Mouse (Mus musculus) midbrain, embryonic 10.5 days (tissue): Measurements from ENCODE around the gene Txnip. TPM values are rescaled to one million over a fixed set of nuclear protein-coding genes. Genes with fewer than 3 reads are reported as not detected.

Source experiments
- DNase-seq: peaks from one replicate; pipeline ENCODE4 v3.0.0-alpha.2; 2017; ENCODE audit warnings: low spot score
- H3K27ac ChIP-seq: fragments of 300-500 bp; sonication (generic); replicated peaks from 2 replicates; pipeline ENCODE4 v1.5.1; 2016; ENCODE audit warnings: mild to moderate bottlenecking
- H3K27me3 ChIP-seq: fragments of 300-500 bp; sonication (generic); 2 replicates; pipeline ENCODE4 v1.6.1; 2016; ENCODE audit warnings: low read depth, mild to moderate bottlenecking; ENCODE audit not compliant: poor library complexity, severe bottlenecking
- H3K36me3 ChIP-seq: fragments of 300-500 bp; sonication (generic); 2 replicates; pipeline ENCODE4 v1.6.1; 2016; ENCODE audit warnings: mild to moderate bottlenecking, moderate library complexity
- H3K4me1 ChIP-seq: fragments of 300-500 bp; sonication (generic); 2 replicates; pipeline ENCODE4 v1.6.1; 2016
- H3K4me3 ChIP-seq: fragments of 300-500 bp; sonication (generic); 2 replicates; pipeline ENCODE4 v1.5.1; 2016; ENCODE audit warnings: mild to moderate bottlenecking, moderate library complexity
- H3K9me3 ChIP-seq: fragments of 300-500 bp; sonication (generic); replicated peaks from 2 replicates; pipeline ENCODE4 v1.6.1; 2016; ENCODE audit warnings: mild to moderate bottlenecking
- WGBS: fragments of 180-500 bp; shearing (Covaris S2); methylation state at CpG from one replicate; pipeline ENCODE4 v1.1.7; 2016; 5-methylcytosine and 5-hydroxymethylcytosine counted together
- polyA plus RNA-seq: library from polyadenylated mRNA; unstranded; fragments of >200 nt; fragmentation: Nextera tagmentation; extraction: Ambion mirVana; gene quantifications from 2 replicates; pipeline ENCODE4 v1.2.1, GENCODE M21; 2016

The Txnip gene
- polyA plus RNA-seq, 1 experiment from 2014 or later, result 31.5 TPM

GRCm38 (mm10) chr3:96593374-96593773 lies 35.6 kb downstream of the Txnip start:
- Histone ChIP-seq H3K9me3 (no peaks in the 10 kb centered on the region), H3K4me3 (peak overlapping the region; percentile 70), H3K36me3 (no peaks in the 10 kb centered on the region), H3K27ac (peak overlapping the region; percentile 86), H3K4me1 (peaks cover 47% of the 10 kb centered on the region), H3K27me3 (peaks cover 32% of the 10 kb centered on the region)
- 2% methylated on average over 10 of the region's 10 CpGs for WGBS
- no peak for DNase-seq

- DNase-seq, result peak; percentile 95
- Histone ChIP-seq H3K36me3 (no peaks in the 10 kb centered on the region), H3K27ac (peak within 1 kb of the TSS; percentile 86), H3K27me3 (peaks cover 38% of the 10 kb centered on the region), H3K9me3 (no peaks in the 10 kb centered on the region), H3K4me1 (peaks cover 53% of the 10 kb centered on the region), H3K4me3 (peak within 1 kb of the TSS; percentile 70)
- WGBS, result under 1% methylated on average over 38 of the region's 38 CpGs
These were observed 36.2 kb downstream of the Txnip start, which contains the start of gene Polr3gl for GRCm38 (mm10) chr3:96593790-96594560. Polr3gl (minus strand) TSS chr3:96594181.

GRCm38 (mm10) chr3:96594851-96595250 lies 37.1 kb downstream of the Txnip start:
- no peaks in the 10 kb centered on the region for H3K36me3 ChIP-seq
- no peak overlapping the region for H3K4me3 ChIP-seq
- no peaks in the 10 kb centered on the region for H3K9me3 ChIP-seq
- DNase-seq, result no peak
- no peak overlapping the region for H3K27ac ChIP-seq
- H3K27me3 ChIP-seq, result peaks cover 46% of the 10 kb centered on the region
- peaks cover 59% of the 10 kb centered on the region for H3K4me1 ChIP-seq
- 77% methylated on average over 5 of the region's 5 CpGs for WGBS

GRCm38 (mm10) chr3:96595661-96596060 lies 37.9 kb downstream of the Txnip start:
- H3K27ac ChIP-seq, result no peak overlapping the region
- WGBS, result 32% methylated on average over 6 of the region's 6 CpGs
- peak overlapping the region; percentile 66 for H3K4me3 ChIP-seq
- no peak for DNase-seq
- H3K9me3 ChIP-seq, result no peaks in the 10 kb centered on the region
- no peaks in the 10 kb centered on the region for H3K36me3 ChIP-seq
- peaks cover 51% of the 10 kb centered on the region for H3K27me3 ChIP-seq
- peaks cover 67% of the 10 kb centered on the region for H3K4me1 ChIP-seq

- Histone ChIP-seq H3K9me3 (no peaks in the 10 kb centered on the region), H3K27ac (peak within 1 kb of the TSS; percentile 89), H3K4me3 (peak within 1 kb of the TSS; percentile 66), H3K36me3 (no peaks in the 10 kb centered on the region), H3K27me3 (peaks cover 51% of the 10 kb centered on the region), H3K4me1 (peaks cover 72% of the 10 kb centered on the region)
- WGBS, result under 1% methylated on average over 23 of the region's 23 CpGs
- peak; percentile 30 for DNase-seq
These were observed 38.5 kb downstream of the Txnip start, which contains the start of gene Ankrd34a for GRCm38 (mm10) chr3:96596228-96596707. Ankrd34a (plus strand) TSS chr3:96596636.

GRCm38 (mm10) chr3:96596855-96597254 lies 39.1 kb downstream of the Txnip start:
- Histone ChIP-seq H3K36me3 (no peaks in the 10 kb centered on the region), H3K27me3 (peaks cover 51% of the 10 kb centered on the region), H3K27ac (peak overlapping the region; percentile 89), H3K9me3 (no peaks in the 10 kb centered on the region), H3K4me3 (peak overlapping the region; percentile 66), H3K4me1 (peaks cover 78% of the 10 kb centered on the region)
- DNase-seq, result no peak
- WGBS, result 2% methylated on average over 11 of the region's 12 CpGs

DNA sequence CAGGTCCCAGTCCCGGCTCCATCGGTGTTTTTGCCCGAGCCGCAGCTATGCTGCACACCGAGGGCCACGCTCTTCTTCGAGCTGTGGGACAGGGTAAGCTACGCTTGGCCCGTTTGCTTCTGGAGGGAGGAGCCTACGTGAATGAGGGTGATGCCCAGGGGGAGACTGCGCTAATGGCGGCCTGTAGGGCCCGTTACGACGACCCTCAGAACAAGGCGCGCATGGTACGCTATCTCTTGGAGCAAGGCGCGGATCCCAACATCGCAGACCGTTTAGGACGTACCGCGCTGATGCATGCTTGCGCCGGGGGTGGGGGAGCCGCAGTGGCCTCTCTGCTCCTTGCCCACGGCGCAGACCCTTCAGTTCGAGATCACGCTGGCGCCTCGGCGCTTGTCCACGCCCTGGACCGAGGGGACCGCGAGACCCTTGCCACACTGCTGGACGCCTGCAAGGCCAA lies 39.7 kb downstream of the Txnip start:
- peak; percentile 69 for DNase-seq
- Histone ChIP-seq H3K27me3 (peaks cover 51% of the 10 kb centered on the region), H3K9me3 (no peaks in the 10 kb centered on the region), H3K4me3 (peak overlapping the region; percentile 66), H3K4me1 (peaks cover 84% of the 10 kb centered on the region), H3K27ac (peak overlapping the region; percentile 89), H3K36me3 (no peaks in the 10 kb centered on the region)
- under 1% methylated on average over 40 of the region's 40 CpGs for WGBS

- peak overlapping the region; percentile 66 for H3K4me3 ChIP-seq
- peaks cover 84% of the 10 kb centered on the region for H3K4me1 ChIP-seq
- under 1% methylated on average over 54 of the region's 54 CpGs for WGBS
- no peaks in the 10 kb centered on the region for H3K9me3 ChIP-seq
- DNase-seq, result peak; percentile 85
- H3K36me3 ChIP-seq, result 0 out of 2 replicates have a peak, but pooled peaks cover 2% of the 10 kb centered on the region
- H3K27ac ChIP-seq, result peak overlapping the region; percentile 89
- H3K27me3 ChIP-seq, result peaks cover 51% of the 10 kb centered on the region
These were observed 40.7 kb downstream of the Txnip start for GRCm38 (mm10) chr3:96598156-96599068.

DNA sequence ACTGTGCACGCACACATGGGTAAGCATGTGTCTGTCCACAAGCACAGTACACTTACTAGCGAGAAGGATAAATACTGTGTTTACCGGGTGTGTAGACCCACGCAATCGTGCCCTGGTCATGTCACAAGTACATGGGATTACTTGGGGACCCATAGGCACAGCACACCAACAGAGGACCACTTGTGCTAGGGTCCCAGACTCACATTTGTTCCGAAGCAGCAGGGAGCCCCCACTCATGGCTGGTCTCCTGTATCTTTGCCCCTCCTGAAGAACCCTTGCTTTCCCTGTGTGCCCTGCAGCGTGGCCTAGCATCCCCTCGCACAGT lies 41.3 kb downstream of the Txnip start:
- Histone ChIP-seq H3K27ac (peak overlapping the region; percentile 89), H3K27me3 (peaks cover 51% of the 10 kb centered on the region), H3K4me3 (peak overlapping the region; percentile 66), H3K4me1 (peaks cover 85% of the 10 kb centered on the region), H3K9me3 (no peaks in the 10 kb centered on the region), H3K36me3 (peaks cover 8% of the 10 kb centered on the region)
- no peak for DNase-seq
- WGBS, result 46% methylated on average over 8 of the region's 8 CpGs

GRCm38 (mm10) chr3:96599411-96599810 lies 41.7 kb downstream of the Txnip start:
- peak overlapping the region; percentile 66 for H3K4me3 ChIP-seq
- H3K27me3 ChIP-seq, result peaks cover 51% of the 10 kb centered on the region
- 59% methylated on average over 3 of the region's 3 CpGs for WGBS
- DNase-seq, result no peak
- H3K36me3 ChIP-seq, result peaks cover 12% of the 10 kb centered on the region
- H3K27ac ChIP-seq, result no peak overlapping the region
- peaks cover 85% of the 10 kb centered on the region for H3K4me1 ChIP-seq
- H3K9me3 ChIP-seq, result no peaks in the 10 kb centered on the region

- H3K9me3 ChIP-seq, result no peaks in the 10 kb centered on the region
- WGBS, result 1% methylated on average over 27 of the region's 27 CpGs
- H3K36me3 ChIP-seq, result peaks cover 20% of the 10 kb centered on the region
- H3K27me3 ChIP-seq, result peaks cover 39% of the 10 kb centered on the region
- H3K4me3 ChIP-seq, result peak within 1 kb of the TSS; percentile 89
- H3K4me1 ChIP-seq, result peaks cover 90% of the 10 kb centered on the region
- H3K27ac ChIP-seq, result peak within 1 kb of the TSS; percentile 97
- peak; percentile 96 for DNase-seq
These were observed 43.0 kb downstream of the Txnip start, which contains the start of gene Lix1l for GRCm38 (mm10) chr3:96600639-96601250. Lix1l (plus strand) TSS chr3:96601149.

DNA sequence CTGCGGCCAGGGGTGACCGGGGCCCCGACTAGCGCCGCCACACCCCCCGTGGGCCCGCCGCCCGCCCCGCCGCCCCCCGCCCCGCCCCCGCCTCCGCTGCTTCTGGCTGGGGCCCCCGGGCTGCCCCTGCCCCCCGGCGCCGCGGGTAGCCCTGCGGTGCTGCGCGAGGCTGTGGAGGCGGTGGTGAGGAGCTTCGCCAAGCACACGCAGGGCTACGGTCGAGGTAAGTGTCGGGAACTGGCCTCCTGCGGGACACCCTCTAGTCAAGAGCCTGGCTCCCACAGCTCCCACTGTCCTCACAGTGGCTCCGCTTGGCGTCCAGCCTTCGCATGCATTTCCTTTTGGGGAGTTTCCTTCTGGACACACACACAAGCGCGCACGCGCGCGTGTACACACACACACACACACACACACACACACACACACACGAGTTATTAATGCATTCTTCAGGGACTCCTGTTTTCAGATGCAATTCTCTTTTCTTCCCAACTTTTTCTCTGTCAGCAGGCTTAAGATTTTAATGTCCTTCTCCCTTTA lies 43.6 kb downstream of the Txnip start:
- Histone ChIP-seq H3K9me3 (no peaks in the 10 kb centered on the region), H3K27ac (peak overlapping the region; percentile 97), H3K36me3 (peaks cover 24% of the 10 kb centered on the region), H3K27me3 (peaks cover 33% of the 10 kb centered on the region), H3K4me1 (peaks cover 84% of the 10 kb centered on the region), H3K4me3 (peak overlapping the region; percentile 89)
- DNase-seq, result peak; percentile 75
- WGBS, result 1% methylated on average over 35 of the region's 40 CpGs
